Mouse (Mus musculus) spleen, adult 2 months (tissue): ENCODE measurements at regions not wholly inside any gene's neighbourhood (a gene's known extent, or its start where the extent isn't known, plus 50 kb on each side); places are given as distances from the start of the nearest gene placed in this dataset.

ENCODE experiments used
- CTCF ChIP-seq: fragments of 200-500 bp; IDR thresholded peaks from 2 replicates; pipeline ENCODE4 v1.5.1; 2011; ENCODE audit warnings: mild to moderate bottlenecking, inconsistent platforms; ENCODE audit not compliant: insufficient read depth, insufficient read length, insufficient replicate concordance; ENCODE audit errors: extremely low read depth
- POLR2A ChIP-seq: fragments of 200-500 bp; IDR thresholded peaks from 2 replicates; pipeline ENCODE4 v1.6.1; 2011; ENCODE audit warnings: low read depth, low read length, inconsistent platforms

GRCm38 (mm10) chr12:107250747-107251470, 237.5 kb upstream of the 3110018I06Rik start:
- no peak for TF ChIP-seq CTCF
- no peak for TF ChIP-seq POLR2A
